Mouse (Mus musculus): ENCODE data around the gene Mex3b. TPM values are rescaled to one million over a fixed set of nuclear protein-coding genes. Genes with fewer than 3 reads are reported as not detected.

Mex3b gene
- 3.5 and 4.4 TPM in 2 replicates for polyA plus RNA-seq (2021; fragmentation: Nextera tagmentation)
- long read RNA-seq, experiment 1, transcript Mex3b-201 (2 exons, 3,355 nt), result major isoform, 7 of 20 reads
- long read RNA-seq, experiment 1, partial matches to known transcripts, result 13 of 20 reads
- long read RNA-seq, experiment 1, other reads (novel, unspliced or antisense), result 0 of 20 reads
- long read RNA-seq, experiment 2, partial matches to known transcripts, result 0 of 10 reads
- long read RNA-seq, experiment 2, other reads (novel, unspliced or antisense), result 10 of 10 reads

GRCm38 (mm10) chr7:82867271-82868121 is at the start of gene Mex3b:
Gene Mex3b (plus strand): TSS chr7:82867333.

Other genes with a start within 250 kb of the Mex3b start
- 41.8 and 44.5 TPM in 2 replicates for gene Saxo2, start 218.8 kb upstream of the Mex3b start, polyA plus RNA-seq (2021; fragmentation: Nextera tagmentation)
- 9.8 and 10.5 TPM in 2 replicates for gene Efl1, start 218.7 kb upstream of the Mex3b start, polyA plus RNA-seq (2021; fragmentation: Nextera tagmentation)

All from left cerebral cortex, adult 6 months (tissue).